Mouse (Mus musculus) lung, embryonic 14.5 days (tissue): ENCODE results near the gene Vdr. TPM values are rescaled to one million over a fixed set of nuclear protein-coding genes. Genes with fewer than 3 reads are reported as not detected.

Source experiments
- ATAC-seq: fragments of 200-750 bp; cut with Nextera tagmentation; 2 replicates; pipeline ENCODE4 v1.8.0; 2017; ENCODE audit warnings: mild to moderate bottlenecking, moderate TSS enrichment, moderate library complexity; ENCODE audit not compliant: insufficient read depth
- DNase-seq: peaks from one replicate; pipeline ENCODE4 v3.0.0-alpha.2; 2015
- H3K27ac ChIP-seq: fragments of 300-500 bp; sonication (generic); 2 replicates; pipeline ENCODE4 v1.5.1; 2014; ENCODE audit warnings: low read depth, mild to moderate bottlenecking, moderate library complexity
- H3K27me3 ChIP-seq: fragments of 300-500 bp; sonication (generic); 2 replicates; pipeline ENCODE4 v1.6.1; 2014; ENCODE audit warnings: low read length, control low read depth; ENCODE audit not compliant: insufficient read depth
- H3K36me3 ChIP-seq: fragments of 300-500 bp; sonication (generic); 2 replicates; pipeline ENCODE4 v1.6.1; 2014; ENCODE audit warnings: control low read depth; ENCODE audit not compliant: insufficient read depth
- H3K4me1 ChIP-seq: fragments of 300-500 bp; sonication (generic); 2 replicates; pipeline ENCODE4 v1.6.1; 2014; ENCODE audit warnings: antibody characterized with exemption, control low read depth; ENCODE audit not compliant: insufficient read depth
- H3K4me2 ChIP-seq: fragments of 300-500 bp; sonication (generic); 2 replicates; pipeline ENCODE4 v1.6.1; 2014; ENCODE audit warnings: mild to moderate bottlenecking
- H3K4me3 ChIP-seq: fragments of 300-500 bp; sonication (generic); 2 replicates; pipeline ENCODE4 v1.5.1; 2014; ENCODE audit warnings: low read depth, low read length
- H3K9ac ChIP-seq: fragments of 300-500 bp; sonication (generic); 2 replicates; pipeline ENCODE4 v1.6.1; 2014
- H3K9me3 ChIP-seq: fragments of 300-500 bp; sonication (generic); 2 replicates; pipeline ENCODE4 v1.6.1; 2016; ENCODE audit warnings: low read depth, low read length, control low read depth
- CTCF ChIP-seq: IDR thresholded peaks from 2 replicates; pipeline ENCODE4 v1.5.1; 2016; ENCODE audit warnings: antibody characterized with exemption, low read depth
- WGBS: fragments of 180-500 bp; shearing (Covaris S2); extraction: QIAGEN DNeasy Blood & Tissue Kit; methylation state at CpG from one replicate; pipeline ENCODE4 v1.1.7; 2014; 5-methylcytosine and 5-hydroxymethylcytosine counted together
- polyA plus RNA-seq: library from polyadenylated mRNA; unstranded; fragments of >200 nt; fragmentation: Nextera tagmentation; extraction: Ambion mirVana; gene quantifications from 2 replicates; pipeline ENCODE4 v1.2.1, GENCODE M21; 2014

The Vdr gene
- polyA plus RNA-seq, 1 experiment from 2014 or later: 0.38 TPM

DNA sequence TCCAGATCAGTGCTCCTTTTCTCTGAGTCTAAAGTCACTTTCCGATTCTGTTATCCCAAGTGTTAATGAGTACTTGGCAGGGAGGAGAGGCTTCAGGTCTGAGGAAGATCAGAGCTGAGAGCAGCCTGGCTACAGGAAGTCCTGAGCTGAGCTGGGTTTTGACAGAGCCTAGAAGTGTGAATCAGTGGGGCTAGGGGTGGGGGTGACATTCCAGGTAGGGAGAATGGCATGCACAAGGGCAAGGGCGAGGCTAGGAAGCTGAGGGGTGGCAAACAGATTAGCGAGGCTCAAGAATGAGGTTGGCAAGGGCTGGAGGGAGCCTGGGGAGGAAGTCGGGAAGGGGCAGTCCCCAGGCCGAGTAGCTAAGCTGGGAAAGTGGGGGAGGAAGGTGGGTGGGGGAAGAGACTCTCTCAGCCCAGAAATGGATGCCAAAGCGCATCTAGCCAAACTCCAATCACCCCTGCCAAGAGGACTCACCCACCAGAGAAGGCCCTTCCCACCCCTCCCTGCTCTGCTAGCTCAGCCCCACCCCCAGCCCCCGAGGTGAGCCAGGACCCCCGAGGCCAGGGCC lies 72.9 kb downstream of the Vdr start:
- peak; percentile 45 for ATAC-seq
- WGBS: 4% methylated on average over 8 of the region's 8 CpGs
- Histone ChIP-seq H3K9me3 (no peaks in the 10 kb centered on the region), H3K27ac (peak overlapping the region; percentile 82), H3K27me3 (no peaks in the 10 kb centered on the region), H3K4me2 (peak overlapping the region; percentile 27; the same call in 1 of the 2 replicates), H3K4me3 (no peak overlapping the region), H3K36me3 (no peaks in the 10 kb centered on the region), H3K4me1 (peaks cover 36% of the 10 kb centered on the region), H3K9ac (no peak overlapping the region)
- TF ChIP-seq CTCF: no peak
- DNase-seq: peak; percentile 57

DNA sequence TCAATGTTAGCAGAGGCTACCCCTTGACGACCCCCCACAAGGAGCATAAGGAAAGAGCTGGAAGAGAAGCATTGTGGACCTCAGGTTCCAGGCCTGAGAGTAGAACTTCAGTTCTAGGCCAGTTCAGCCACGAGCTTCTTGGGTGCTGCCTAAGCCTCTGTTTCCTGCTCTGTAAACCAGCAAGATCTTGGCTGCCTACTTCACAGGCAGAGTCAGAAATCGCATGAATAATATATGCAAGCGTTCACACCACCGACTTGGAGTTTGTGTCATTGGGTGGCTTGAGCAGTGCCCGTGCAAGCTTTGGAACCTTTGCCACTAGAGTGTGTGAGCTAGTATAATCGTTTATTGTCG lies 73.6 kb downstream of the Vdr start:
- peaks cover 38% of the 10 kb centered on the region for H3K4me1 ChIP-seq
- TF ChIP-seq CTCF: no peak
- no peaks in the 10 kb centered on the region for H3K27me3 ChIP-seq
- ATAC-seq: no peak
- WGBS: 52% methylated on average over 8 of the region's 8 CpGs
- H3K4me3 ChIP-seq: no peak overlapping the region
- H3K4me2 ChIP-seq: no peak overlapping the region
- no peaks in the 10 kb centered on the region for H3K9me3 ChIP-seq
- H3K27ac ChIP-seq: peak overlapping the region; percentile 82
- no peak overlapping the region for H3K9ac ChIP-seq
- no peak for DNase-seq
- H3K36me3 ChIP-seq: no peaks in the 10 kb centered on the region

GRCm38 (mm10) chr15:97836153-97836893 lies 74.1 kb downstream of the Vdr start:
- Histone ChIP-seq H3K4me1 (peaks cover 38% of the 10 kb centered on the region), H3K27me3 (no peaks in the 10 kb centered on the region), H3K27ac (peak overlapping the region; percentile 15; the same call in 1 of the 2 replicates), H3K4me3 (no peak overlapping the region), H3K9me3 (no peaks in the 10 kb centered on the region), H3K9ac (no peak overlapping the region), H3K36me3 (no peaks in the 10 kb centered on the region), H3K4me2 (no peak overlapping the region)
- no peak for TF ChIP-seq CTCF
- ATAC-seq: no peak
- no peak for DNase-seq
- WGBS: 43% methylated on average over 17 of the region's 17 CpGs

DNA sequence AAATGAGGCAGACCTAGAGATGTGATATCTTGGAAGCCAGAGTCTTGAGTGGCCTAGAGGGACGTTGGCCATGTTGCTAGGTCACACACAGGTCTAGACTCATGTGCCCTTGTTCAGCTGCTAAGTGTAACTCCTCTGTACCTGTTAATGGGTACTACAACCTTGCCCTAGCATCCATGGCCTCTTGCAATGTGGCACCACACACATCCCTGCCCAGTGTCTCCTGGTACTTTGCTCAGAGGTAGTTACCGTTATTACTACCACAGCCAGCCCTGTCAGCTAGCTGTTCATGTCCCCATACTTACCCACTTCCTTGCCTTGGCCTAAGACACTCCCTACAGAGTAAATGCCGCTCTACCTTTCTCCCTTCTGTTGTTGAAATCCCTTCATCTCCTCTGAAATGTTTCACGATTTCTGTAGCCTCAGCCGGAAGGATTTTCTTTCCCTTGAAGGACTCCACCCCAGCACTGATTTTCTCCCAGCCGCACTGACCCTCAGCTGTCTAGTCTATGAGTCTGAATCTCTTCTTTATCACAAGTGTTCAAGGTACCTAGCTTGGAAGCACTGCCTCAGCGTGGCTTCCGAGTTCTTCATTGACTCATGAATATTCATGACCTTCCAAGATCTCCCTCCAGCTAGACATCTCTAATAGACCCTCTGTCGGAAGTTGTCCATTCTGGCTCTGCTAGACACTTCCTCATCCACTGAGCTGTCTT lies 77.5 kb downstream of the Vdr start:
- no peak for DNase-seq
- Histone ChIP-seq H3K27me3 (no peaks in the 10 kb centered on the region), H3K9me3 (no peaks in the 10 kb centered on the region), H3K27ac (peak overlapping the region; percentile 98; the same call in 1 of the 2 replicates), H3K4me1 (peaks cover 40% of the 10 kb centered on the region), H3K4me2 (peak overlapping the region; percentile 87), H3K9ac (no peak overlapping the region), H3K4me3 (no peak overlapping the region), H3K36me3 (no peaks in the 10 kb centered on the region)
- ATAC-seq: no peak
- WGBS: 64% methylated on average over 9 of the region's 9 CpGs
- no peak for TF ChIP-seq CTCF

GRCm38 (mm10) chr15:97831987-97832640 lies 78.3 kb downstream of the Vdr start:
- peaks cover 31% of the 10 kb centered on the region; the same call in 1 of the 2 replicates for H3K4me1 ChIP-seq
- ATAC-seq: no peak; the same call in 1 of the 2 replicates
- 9% methylated on average over 10 of the region's 10 CpGs for WGBS

GRCm38 (mm10) chr15:97831242-97831986 lies 79.0 kb downstream of the Vdr start:
- ATAC-seq (peak; percentile 88), DNase-seq (peak; percentile 83)
- peak overlapping the region; percentile 87 for H3K4me2 ChIP-seq
- H3K9ac ChIP-seq: peak overlapping the region; percentile 99
- H3K4me3 ChIP-seq: peak overlapping the region; percentile 87
- TF ChIP-seq CTCF: no peak
- H3K27ac ChIP-seq: peak overlapping the region; percentile 98
- H3K36me3 ChIP-seq: 0 out of 2 replicates have a peak, but pooled peaks cover 5% of the 10 kb centered on the region
- WGBS: 1% methylated on average over 77 of the region's 84 CpGs
- H3K9me3 ChIP-seq: no peaks in the 10 kb centered on the region
- H3K27me3 ChIP-seq: no peaks in the 10 kb centered on the region
- peaks cover 26% of the 10 kb centered on the region; the same call in 1 of the 2 replicates for H3K4me1 ChIP-seq

More at GRCm38 (mm10) chr15:97831987-97832640, 78.3 kb downstream of the Vdr start:
- no peaks in the 10 kb centered on the region for H3K27me3 ChIP-seq
- H3K36me3 ChIP-seq: no peaks in the 10 kb centered on the region
- H3K9me3 ChIP-seq: no peaks in the 10 kb centered on the region
- peak overlapping the region; percentile 99 for H3K9ac ChIP-seq
- peak overlapping the region; percentile 87 for H3K4me2 ChIP-seq
- TF ChIP-seq CTCF: no peak
- peak; percentile 78 for DNase-seq
- H3K4me3 ChIP-seq: peak overlapping the region; percentile 87
- H3K27ac ChIP-seq: peak overlapping the region; percentile 98
